Mouse (Mus musculus) heart, postnatal 0 days (tissue): ENCODE data around the gene Lxn.

Experiments
- CTCF ChIP-seq: IDR thresholded peaks from 2 replicates; pipeline ENCODE4 v1.5.1; 2016; ENCODE audit warnings: antibody characterized with exemption, control low read depth, low read depth
- EP300 ChIP-seq: IDR thresholded peaks from 2 replicates; pipeline ENCODE4 v1.6.1; 2016; ENCODE audit warnings: antibody characterized with exemption, low read depth

DNA sequence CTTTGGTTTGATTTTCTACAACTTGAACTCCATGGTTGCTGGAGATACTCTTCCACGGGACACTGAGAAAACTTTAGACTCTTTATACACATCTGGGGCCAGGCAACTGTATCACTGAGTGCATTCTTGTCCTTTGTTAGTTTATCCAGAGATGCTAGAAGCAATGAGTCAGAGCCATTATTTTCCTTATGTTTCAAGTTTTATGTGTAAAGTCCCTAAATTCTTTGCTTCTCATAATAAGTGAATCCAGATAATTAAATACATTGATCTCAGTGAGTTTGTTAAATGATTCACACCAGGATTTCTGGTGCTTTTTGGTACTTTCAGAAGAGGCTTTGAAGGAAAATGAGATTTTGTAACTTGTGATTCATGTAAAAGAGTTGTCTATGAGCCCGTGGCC is 41.6 kb upstream of the Lxn start:
- TF ChIP-seq CTCF (no peak), EP300 (no peak)
